Mouse (Mus musculus) layer of hippocampus, adult 2 months (tissue): ENCODE results near the gene Kif6. TPM values are rescaled to one million over a fixed set of nuclear protein-coding genes. Genes with fewer than 3 reads are reported as not detected.

Experiments
- DNase-seq, 2 experiments: peaks; one replicate each; pipeline ENCODE4 v3.0.0; 2022; ENCODE audit warnings: low spot score in 2 of 2
- H3K27ac ChIP-seq: fragments of 200-600 bp; 2 replicates; pipeline ENCODE4 v1.8.1; 2022
- H3K4me3 ChIP-seq: fragments of 200-600 bp; 2 replicates; pipeline ENCODE4 v1.8.1; 2022; ENCODE audit warnings: mild to moderate bottlenecking
- CTCF ChIP-seq: fragments of 200-600 bp; conservative IDR thresholded peaks from 2 replicates; pipeline ENCODE4 v1.8.1; 2022; ENCODE audit warnings: antibody characterized with exemption, mild to moderate bottlenecking, moderate library complexity
- total RNA-seq, 2 experiments: library from RNA; stranded (reverse); gene quantifications; 2 replicates each; pipeline ENCODE4 v1.2.3; 2021

The Kif6 gene
- total RNA-seq, 2 experiments from 2014 or later = 5.0 to 6.1 TPM

- peak; percentile 2; the same call in 1 of the 2 replicates for TF ChIP-seq CTCF
- peak overlapping the region; percentile 45 for H3K4me3 ChIP-seq
- H3K27ac ChIP-seq = peak overlapping the region; percentile 28; the same call in 1 of the 2 replicates
- DNase-seq = no peak
Measured at GRCm38 (mm10) chr17:49951856-49952607, 337.1 kb downstream of the Kif6 start.

- DNase-seq = no peak
- Histone ChIP-seq H3K4me3 (no peak overlapping the region), H3K27ac (no peak overlapping the region)
- TF ChIP-seq CTCF = no peak
Measured at GRCm38 (mm10) chr17:49959021-49959420, 344.1 kb downstream of the Kif6 start.

Other genes with a start within 250 kb of the Kif6 start
- gene Mocs1, start 186.8 kb upstream of the Kif6 start, total RNA-seq = 10 to 100 TPM; 15.0 to 19.9 TPM
- 10 to 100 TPM; 61.2 to 66.7 TPM for gene Daam2, start 50.8 kb upstream of the Kif6 start, total RNA-seq